Mouse (Mus musculus) cerebellum, postnatal 14 days (tissue): ENCODE results near the gene Fmnl2.

Experiments used
- DNase-seq, 2 experiments: peaks; one replicate each; pipeline ENCODE4 v3.0.0; 2021; ENCODE audit warnings: mixed read lengths in 2 of 2

Fmnl2 gene

DNA sequence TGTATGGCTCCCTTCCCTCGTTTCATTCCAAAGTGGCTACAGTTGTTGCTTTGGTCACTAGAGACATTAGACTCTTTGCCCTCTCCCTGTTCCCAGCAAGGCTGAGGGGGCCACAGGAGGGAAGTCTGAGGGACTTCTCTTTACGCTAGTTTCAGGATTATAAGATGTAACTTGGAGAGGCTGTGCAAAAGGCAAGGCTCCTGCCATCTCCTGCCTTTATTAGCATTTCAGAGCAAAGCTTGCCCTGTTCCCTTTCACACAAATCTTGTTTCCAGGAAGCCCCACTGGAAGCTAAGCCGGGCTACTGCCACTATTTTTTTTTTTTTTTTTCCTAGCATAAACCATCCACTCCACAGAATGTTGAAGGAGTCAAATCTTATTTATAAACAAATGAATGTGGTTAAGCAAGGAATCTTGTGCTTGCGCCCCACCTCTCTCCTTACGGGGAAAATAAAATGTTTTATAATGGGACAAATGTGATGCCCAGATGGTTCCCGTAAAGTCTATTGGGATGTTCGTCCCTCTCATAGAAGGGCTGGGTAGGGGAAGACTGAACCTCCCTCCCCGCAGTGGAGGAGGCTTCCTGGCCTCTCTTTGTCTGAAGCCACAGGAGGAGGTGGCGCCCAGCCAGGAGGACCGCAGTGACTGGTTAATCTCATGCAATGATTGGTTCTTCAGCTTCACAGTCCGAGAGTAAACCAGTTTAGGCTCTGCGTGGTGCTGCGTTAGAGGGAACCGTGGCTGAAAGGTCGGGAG is 101.1 kb downstream of the Fmnl2 start:
- DNase-seq, result peak; percentile 95 to 96

DNA sequence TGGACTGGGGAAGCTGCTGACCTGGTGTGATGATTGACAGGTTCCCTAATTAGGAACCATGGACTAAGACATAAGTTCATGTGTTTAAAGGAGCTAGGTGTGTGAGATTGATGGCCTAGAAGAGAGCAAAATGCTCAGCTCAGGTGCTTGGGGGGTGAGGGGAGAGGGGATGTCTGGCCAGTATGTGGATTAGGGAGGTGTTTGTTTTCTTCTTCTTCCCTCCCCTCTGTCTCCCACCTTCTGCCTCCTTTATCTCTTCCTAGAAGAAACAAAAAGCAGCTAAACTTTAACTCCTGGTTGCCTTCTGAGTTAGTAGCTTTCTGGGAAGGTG is 101.6 kb downstream of the Fmnl2 start:
- DNase-seq, result no peak

DNA sequence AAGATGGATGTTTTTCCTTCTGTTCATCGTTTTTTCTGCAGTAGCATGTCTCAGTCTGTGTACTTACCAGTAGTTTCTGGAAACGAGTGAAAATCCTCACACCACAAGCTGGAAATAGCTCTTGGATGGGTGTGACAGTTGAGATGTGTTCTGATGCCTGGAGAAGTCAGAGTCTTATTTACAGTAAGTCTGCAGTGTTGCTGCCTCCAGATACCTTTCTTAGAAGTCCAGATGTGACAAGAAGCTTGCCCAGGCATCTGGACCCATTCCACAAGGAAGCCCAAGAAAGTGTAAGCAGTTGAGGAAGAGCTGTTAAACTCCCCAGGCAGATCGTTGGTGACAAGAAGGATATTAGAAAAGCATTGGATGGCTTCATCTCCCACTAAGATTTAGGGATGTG is 102.3 kb downstream of the Fmnl2 start:
- DNase-seq, result no peak

DNA sequence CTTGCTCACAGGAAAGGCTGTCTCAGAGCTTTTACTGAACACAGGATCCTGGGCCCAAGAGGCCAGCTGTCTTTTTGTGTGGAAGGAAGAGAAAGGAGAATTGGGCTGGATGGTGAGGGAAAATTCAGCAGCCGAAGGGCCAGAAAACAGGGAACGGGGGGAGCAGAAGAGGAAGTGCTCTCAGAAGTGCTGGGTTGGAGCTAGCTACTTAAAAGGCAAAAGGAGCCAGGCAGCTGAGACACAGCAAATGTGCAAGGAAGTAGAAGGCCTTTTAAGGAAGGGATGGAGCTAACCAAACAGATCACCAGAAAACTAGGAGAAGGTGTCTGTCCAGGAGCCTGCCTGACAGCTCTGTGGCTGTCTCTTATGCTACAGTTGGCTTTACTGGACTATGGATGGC is 103.0 kb downstream of the Fmnl2 start:
- no peak for DNase-seq

DNA sequence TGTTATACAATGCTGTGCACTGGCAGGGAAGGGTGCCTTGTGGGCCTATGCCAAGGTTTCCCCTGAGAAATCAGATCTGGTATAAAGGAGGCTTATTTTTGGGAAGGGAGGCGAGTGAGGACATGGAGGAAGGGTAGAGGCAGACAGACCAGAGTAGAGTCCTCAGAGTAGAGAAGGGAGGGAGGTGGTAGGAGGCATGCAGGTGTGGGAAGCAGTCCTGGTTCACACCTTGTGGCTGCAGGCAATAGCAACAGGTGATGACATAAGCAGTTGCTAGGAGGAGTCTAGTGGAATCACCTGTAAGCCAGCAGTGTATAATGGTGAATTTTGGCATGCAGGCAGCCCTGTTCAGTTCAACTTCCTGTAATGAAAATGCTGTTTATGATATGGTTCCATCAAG is 105.8 kb downstream of the Fmnl2 start:
- DNase-seq, result no peak

DNA sequence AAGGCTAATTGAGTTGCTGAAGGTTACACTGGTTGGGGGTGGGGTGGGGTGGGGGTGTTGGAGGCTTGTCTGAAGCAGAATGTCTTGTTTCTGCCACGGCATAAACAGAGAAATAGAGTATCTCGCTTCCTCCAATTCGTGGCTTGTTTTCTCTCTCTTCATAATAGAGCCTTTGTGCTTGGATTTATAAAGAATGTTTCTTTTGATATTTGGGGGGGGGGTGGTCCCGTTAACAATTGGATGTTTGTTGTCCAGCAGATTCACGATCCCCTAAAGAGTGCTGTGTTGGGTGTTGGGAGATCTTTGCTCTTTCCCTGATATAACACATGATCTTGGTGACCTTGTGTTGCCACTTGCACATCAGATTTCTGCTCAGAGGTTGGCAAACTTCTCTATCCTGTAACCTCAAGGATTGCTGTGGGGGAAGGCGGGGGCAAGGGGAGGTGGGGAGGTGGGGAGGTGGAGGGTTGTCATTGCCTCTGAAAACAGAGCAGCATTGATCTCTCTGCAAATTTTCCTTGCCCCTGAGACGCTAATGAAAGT is 106.8 kb downstream of the Fmnl2 start:
- no peak for DNase-seq

DNA sequence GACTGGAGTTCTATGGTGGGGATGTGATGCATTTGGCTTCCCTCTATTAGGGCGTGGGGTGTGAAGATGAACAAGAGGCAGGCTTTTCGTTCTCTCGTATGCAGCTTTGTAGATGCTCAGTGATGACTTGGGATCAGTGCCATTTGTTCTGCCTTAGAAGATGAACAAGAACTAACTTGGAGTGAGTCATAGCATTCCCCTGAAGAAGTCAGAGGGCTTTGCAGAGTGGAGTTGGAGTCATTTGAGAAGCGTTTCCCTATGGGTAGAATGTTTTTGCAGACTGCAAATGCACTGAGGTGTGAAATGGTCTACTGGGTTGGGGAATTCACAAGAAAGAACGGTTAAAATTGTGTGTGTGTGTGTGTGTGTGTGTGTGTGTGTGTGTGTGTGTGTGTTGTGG is 108.6 kb downstream of the Fmnl2 start:
- DNase-seq, result no peak

DNA sequence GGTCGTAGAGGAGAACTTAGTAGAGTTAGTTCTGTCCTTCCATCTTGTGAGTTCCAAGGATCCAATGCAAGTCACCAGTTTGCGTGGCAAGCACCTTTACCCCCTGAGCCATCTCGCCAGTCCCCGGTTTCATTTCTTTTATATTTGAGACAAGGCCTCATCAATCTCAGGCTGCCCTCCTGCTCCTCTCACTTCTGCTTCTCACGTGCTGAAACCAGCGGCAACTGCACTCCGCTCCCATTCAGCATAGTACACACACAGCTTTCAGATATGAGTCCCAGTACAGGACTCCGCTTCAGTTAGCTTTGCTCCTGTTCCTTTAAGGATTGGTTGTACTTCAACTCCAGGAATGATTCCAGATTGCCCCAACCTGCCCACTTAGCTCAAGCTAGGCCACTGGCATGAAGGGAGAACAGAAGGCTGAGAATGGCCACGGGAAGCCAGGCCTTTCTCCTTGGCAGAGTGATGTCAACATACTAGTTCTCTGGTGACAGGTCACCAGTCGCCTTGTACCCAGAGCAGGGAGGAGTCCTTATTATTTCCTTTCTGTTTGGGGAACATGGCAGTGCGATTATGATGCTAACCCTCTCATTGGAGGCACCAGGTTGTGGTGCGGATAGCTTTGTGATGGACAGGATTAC is 109.3 kb downstream of the Fmnl2 start:
- DNase-seq, result peak; percentile 71 to 73

DNA sequence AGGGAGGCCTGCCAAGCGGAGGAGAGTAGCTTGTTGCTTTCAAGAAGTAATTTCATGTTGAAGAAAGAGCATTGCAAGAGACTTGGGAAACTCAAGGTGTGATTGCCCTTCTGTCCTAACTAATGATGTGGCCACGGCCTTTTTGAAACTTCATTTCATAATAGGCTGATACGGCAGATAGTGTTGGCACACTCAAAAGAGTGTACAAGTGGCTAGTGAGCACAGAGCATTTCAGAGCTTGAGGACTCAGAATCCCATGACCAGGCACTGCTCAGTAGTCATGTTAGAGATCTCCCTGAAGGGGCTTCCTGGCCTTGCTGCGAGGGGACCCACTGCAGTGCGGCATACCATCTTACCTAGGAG is 109.8 kb downstream of the Fmnl2 start:
- DNase-seq, result no peak

DNA sequence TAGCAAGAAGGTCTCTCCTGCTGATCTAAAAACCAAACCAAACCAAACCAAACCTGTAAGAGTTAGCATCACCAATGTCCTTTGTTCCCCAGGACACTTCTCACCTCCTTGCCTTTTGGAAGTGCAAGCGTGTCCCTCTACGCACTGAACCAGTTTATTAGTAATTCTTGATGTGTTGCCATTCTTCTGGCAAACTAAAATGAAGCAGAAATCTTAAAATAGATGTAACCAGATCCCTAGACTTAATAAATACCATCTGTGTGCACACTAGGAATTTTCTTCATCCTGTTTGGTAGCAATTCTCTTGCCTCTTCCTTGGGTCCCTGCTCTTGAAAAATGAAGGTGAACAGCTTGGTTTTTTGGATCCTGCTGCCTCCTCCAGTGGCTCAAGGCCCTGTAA is 111.2 kb downstream of the Fmnl2 start:
- no peak for DNase-seq

DNA sequence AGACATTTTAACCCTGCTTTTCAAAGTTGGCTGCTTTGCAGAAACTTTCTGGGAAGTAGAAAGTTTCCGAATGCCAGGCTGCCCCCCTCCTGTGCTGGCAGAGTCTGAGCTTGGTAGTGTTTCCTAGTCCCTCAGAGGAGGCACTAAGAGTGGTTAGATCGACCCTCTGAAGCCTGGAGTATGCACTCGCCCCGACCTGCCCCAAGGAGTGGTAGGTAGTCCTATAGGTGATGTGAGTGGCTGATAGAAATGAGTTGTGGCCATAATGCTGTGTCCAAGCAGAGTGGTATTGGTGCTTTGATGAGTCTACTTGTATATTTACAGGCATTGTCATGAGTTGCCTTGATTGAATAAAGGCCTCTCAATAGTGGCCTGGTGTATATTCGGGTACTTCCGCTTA is 116.4 kb downstream of the Fmnl2 start:
- no peak for DNase-seq

DNA sequence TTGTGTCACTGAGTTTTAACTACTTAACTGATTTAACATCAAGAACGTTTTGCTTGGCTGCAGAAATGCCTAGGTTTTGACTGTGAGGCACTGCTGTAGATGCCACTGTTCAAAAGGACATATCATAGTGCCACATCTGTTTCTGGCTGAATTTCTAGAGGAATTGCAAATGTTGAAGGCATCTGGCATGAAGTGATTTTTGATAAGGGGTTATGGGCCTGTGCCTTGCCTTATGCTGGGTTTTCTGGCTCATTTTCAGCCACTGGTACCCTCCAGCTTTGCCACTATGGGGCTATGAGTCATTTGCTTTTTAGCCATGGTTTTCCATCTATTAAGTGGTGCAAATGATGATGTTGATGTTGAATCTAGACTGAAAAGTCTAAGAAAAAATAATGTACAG is 117.1 kb downstream of the Fmnl2 start:
- no peak for DNase-seq

DNA sequence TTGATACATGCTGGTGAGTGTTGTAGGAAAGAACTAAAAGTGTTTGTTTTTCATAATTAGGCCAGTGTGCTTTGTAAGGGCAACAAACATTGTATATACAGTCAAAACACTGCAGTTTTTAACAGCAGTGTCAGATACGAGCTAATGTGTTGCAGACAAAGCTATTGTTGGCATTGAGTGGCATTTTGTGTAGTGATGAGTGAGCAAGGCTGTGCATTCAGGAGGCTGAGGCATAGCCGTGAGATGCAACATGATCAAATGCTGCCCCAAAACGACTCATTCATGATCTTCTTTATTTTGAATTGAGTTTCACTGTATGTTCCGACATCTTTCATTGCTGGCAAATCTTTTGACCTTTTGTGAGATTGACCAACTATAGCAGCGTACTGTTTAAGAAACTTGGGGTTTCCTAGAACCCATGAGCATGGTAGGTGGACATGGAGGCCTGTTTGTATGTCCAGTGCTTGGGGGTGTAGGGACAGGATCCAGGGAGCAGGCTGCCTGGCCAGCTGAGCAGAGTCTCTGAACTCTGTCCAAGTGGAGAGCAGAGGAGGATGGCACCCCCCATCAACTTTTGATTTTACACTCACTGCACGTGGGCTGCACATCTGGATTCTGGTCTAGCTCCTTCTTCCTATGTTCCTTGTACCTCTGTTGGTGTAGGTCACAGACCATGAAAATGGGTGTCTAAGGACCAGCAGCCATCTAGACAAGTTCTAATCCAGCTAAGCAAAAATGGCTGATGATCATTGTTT is 120.4 kb downstream of the Fmnl2 start:
- DNase-seq, result no peak

DNA sequence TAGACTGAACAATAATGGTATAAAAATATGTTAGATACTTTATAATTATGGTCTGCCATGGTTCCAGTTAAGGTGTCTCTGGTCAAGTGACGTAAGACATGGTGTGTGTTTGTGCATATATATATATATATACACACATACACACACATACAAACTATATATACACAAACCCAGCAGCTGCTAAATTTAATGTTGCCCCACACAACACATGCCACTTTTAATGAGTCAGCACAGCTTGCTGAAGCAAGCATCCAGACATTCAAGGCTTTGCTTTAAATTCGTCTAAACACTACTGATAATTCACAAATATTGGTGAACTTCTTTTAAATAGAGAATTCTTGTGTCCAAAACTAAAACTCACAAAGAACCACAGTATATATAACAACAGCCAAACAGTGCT is 121.1 kb downstream of the Fmnl2 start:
- no peak for DNase-seq

DNA sequence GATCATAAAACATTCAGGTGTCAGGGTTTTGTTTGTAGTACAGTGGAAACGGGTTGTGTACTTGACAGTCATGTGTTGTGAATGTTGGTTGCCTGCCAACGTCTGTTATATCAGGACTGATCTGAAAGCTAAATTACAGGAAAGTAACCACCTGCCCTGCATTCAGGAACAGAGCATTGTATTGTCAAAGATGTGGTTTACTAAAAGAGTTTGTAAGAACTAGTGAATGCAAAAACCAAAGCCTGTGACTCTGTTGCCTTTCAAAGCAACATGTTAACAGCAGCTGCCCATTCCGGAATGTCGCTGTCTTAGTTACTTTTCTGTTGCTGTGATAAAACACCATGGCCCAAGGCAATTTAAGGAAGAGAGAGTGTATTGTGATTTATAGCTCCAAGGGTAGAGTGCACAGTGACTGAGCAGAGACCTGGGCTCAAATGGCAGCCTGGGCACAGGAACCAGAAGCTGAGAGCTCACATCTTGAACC is 121.7 kb downstream of the Fmnl2 start:
- no peak for DNase-seq

DNA sequence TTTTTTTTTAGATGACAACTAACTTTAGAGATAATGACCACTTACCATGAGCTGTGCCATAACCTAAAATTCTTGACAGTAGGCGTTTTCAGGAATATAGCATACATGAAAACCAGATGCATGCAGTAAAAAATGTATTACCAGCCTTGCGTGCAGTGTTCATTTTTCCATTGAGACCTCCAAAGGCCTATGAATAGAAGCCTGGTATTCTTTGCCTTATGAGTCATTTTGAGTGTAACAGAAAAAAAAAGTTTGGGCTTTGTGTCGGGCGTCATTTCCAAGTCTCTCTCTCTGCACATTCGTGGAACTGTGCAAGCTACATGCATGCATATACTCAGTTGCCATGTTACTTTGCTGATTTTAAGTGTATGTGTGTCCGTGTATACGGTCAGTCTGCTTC is 123.5 kb downstream of the Fmnl2 start:
- no peak for DNase-seq

DNA sequence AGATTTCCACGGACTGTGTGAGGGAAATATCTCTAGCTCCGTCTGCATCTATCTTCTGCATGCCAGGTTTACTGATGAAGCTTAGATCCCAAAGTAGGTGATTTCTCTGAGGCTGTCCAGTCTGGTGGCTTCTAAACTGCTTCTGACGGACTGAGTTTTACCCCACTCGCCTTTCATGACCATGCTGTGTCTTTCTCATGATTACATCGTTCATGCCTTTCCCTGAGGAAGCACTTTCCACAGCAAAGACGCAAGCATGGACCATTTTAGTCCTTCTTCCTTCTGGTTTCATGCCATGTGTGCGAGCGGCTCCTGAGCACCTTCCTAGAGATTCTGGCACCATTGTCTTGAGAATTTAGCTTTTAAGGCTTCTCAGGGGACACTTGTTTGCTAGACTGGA is 123.9 kb downstream of the Fmnl2 start:
- DNase-seq, result no peak

DNA sequence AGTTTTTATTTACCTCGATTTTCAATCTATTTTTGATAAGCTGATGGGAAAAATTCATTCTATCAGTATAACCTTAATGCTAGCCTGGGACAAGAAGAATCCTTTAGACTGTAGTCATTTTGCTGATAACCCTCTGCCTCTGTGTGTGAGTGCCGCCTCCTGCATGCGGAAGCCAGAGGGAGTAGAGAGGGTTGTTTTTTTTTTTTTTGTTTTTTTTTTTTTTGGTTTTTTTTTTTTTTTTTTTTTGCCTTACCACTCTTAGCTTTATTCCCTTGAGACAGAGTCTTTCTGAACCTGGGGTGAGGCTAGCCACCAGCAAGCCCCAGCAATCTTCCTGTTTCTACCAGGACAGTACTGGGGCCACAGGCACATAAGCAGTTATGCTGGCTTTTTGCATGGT is 124.8 kb downstream of the Fmnl2 start:
- DNase-seq, result no peak

DNA sequence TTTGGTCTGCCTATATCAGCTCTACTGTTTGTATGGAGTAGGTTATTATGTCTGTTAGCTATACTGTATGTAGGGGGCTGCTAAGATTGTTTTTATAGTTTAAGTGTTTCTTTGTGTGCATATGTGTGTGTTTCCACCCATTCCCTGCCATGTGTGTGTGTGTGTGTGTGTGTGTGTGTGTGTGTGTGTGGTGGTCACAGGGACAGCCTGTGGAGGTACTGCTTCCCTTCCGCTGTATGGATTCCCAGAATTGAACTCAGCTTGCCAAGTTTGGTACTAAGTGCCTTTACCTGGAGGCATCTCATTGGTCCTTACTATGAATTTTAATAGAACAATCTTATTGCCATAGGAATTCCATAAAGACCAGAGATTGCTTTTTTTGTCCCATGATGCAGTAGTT is 126.9 kb downstream of the Fmnl2 start:
- DNase-seq, result no peak

DNA sequence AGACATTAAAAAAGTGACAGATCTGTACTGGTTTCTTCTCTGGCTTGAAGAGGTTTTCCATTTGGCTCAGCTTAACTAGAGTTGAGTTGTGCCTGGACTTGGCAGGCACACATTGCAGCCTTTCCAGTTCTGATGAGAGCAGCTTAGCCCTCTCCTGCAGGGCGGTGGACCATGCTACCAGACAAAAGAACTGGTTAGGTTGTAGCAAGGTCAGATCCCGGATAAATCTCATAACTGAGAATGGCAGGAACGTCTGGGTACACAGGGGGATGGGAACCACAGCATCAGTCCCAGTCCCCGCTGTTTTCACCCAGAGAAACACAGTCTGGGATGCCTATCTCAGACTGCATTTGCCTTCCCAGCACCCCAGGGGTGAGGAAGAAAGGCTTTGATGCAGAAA is 127.5 kb downstream of the Fmnl2 start:
- peak; percentile 58 to 75 for DNase-seq

DNA sequence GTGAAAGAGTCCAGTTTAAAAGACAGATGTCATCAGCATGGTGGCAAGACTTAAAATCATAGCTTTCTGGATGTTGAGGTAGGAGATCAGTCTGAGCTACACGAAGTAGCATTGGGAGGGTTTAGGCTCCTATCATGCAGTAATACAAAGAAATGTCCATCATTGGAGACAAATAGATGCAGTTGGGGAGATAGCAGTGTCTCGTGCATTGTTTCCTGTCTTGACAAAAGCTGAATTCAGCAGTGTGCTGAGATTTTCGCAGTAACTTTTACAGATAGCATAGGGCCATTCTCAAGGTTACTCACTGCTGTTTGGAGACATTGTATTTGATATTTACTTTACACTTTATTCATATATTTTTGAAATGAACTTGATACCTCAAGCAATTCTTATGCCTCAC is 128.7 kb downstream of the Fmnl2 start:
- no peak for DNase-seq

DNA sequence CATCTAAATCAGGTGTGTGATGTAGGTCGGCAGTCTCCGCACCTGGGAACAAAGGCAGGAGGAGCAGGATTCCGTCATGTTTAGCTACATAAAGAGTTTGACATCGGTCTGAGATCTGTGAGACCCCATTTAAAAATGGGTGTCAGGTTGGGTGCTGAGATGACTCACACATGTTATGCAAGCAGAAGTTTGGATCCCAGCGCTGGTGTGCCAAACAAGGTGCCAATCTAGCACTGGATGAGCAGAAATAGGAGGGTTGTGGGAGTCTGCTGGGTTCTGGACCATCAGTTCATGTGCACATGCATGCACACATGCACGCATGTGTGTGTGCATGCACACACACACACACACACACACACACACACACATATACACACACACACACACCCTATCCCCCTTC is 129.4 kb downstream of the Fmnl2 start:
- DNase-seq, result no peak

DNA sequence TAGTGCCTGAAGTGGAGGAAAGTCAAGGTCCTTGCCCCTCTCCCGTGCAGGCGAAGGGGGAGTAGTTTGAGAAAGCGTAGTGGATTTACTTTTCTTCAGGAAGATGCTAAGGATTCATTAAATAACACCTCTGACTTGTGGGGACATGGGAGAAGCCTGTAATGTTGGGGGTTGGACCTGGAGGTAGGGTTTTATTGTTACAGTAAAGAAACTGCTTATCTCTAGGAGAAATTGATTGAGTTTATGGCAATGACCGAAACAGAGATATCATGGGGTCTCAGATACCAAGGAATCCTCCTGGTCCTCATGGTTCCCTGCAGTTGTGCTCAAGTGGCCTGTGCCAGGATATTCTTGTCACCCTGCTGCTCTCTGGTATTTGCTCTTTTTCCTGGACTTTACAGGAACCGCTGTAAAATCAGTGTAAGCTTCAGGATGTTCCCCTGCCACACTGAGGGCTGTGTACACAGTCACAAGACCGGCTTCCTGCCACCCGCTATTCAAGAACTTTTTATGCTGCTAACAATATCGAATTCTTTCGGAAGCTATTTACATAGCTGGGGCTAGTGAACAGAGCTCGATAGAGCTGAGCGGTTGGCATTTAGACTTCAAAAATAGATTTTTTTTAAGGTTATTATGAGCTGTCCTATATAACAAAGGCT is 130.1 kb downstream of the Fmnl2 start:
- DNase-seq, result no peak
